Mouse (Mus musculus): ENCODE results near the gene Pgap1. TPM values are rescaled to one million over a fixed set of nuclear protein-coding genes. Genes with fewer than 3 reads are reported as not detected.
A peak's percentile ranks its signal among the peaks of the same experiment; 100 is the strongest.

The Pgap1 gene
- total and polyA plus RNA-seq, 3 experiments, result 0.17 to 5.7 (median 3.0) TPM

DNA sequence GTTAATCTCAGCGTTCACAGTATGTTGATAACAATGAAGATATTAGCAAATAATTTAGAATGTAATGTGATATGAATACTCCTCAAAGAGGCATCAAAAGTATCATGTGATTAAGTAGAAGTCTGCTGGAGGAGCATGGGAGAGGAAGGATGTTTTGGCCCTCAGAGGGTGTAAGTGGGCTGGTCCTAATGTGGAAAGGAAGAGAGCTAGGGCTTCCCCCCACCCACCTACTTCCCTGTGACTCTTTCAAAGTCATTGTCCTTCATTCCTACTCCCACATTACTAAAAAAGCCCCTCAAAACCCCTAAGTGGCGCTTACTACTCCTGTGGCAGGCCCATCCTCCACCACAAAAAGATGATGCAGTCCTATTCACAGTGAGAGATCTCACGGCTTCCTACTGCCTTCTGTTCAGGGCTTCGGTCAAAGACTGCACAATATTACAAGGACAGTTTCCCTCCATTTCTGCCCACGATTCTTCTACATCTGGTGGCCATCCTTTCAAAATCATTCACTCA, 37.4 kb downstream of the Pgap1 start:
- DNase-seq, result no peak

DNA sequence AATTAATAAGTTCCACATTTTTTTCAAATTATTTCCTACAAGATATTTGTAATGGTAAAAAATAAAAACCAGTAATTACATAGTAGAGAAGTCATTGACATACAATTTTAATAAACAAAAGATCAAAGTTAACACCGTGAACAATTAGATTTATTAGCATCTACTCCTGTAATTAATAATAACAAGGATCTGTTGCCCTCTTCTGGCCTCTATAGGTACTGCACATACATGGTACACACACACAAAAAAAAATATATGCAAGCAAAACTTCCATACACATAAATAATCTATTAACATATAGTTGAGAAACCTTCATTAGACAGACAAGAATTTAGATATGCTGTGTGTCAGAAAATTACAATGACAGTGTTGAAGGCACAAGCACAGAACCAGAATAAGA, 43.6 kb downstream of the Pgap1 start:
- no peak for DNase-seq

DNA sequence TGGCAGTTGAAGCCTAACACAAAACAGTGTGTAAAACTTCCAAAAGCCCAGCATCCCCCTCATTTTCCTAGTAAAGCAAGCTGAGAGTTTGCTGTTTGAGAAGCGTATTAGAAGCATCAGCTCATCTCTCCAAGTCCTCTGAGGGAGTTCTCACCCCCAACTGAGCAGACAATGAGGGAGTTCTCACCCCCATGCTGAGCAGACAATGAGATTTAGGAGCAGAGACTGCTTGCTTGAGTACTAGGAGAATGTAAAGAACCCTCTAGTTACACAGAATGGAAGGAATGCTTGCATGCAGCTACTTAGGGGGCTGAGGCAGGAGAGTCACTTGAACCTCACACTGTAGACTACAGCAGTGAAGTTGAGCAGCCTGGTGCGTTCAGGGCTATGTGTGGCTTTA, 59.0 kb downstream of the Pgap1 start:
- DNase-seq, result no peak

DNA sequence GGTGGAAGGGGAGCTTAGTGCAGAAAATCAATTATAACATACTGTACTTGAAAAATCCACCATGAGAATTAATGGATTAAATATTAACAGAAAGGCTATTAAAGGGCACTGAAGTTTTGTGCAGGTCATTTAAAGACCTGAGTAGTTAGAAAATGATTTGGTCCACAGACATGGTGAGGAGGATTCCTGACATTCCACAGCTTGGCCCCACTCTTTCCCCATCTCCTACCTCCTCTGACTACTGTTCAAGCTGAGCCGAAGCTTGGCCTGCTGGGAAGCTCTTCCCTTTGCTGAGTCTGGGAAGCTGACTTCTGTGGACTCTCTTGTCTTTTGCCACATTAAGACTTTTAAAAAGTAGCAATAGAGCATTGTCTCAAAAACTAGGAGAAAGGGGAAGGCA, 61.2 kb downstream of the Pgap1 start:
- DNase-seq, result no peak

DNA sequence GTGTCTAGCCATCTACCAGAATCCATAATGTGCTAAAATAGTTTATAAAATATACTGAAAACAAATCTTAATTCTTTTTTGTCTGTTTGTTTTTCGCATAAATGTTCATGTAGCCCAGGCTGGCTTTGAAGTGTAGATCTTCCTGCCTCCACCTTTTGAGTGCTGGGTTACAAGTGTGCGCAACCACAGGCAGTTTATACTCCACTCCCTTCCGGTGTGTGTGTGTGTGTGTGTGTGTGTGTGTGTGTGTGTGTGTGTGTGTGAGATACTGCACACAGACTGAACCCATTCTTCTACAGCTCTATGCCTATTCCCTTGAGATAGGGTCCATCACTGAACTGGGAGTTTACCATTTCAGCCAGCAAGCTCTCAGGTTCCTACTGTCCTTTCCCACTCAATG, 64.0 kb downstream of the Pgap1 start:
- DNase-seq, result no peak

DNA sequence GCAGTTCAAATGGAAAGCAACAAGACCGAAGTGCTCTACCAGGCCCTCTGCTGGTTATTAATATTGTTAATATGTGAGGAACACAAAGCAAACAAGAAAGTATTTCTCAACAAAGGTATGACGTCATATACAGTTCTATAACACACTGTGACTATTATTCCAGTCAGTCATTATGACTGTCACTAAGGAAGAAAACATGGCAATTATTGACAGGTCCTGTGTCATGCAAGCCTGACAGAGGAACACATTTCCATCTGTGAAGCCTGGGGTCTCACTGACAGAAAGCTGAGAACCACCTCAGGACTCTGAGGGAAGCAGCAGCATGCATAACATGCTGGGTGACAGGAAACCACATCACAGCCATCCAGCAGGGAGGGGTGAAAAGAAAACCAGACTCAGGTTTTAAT, 65.0 kb downstream of the Pgap1 start:
- DNase-seq, result no peak

DNA sequence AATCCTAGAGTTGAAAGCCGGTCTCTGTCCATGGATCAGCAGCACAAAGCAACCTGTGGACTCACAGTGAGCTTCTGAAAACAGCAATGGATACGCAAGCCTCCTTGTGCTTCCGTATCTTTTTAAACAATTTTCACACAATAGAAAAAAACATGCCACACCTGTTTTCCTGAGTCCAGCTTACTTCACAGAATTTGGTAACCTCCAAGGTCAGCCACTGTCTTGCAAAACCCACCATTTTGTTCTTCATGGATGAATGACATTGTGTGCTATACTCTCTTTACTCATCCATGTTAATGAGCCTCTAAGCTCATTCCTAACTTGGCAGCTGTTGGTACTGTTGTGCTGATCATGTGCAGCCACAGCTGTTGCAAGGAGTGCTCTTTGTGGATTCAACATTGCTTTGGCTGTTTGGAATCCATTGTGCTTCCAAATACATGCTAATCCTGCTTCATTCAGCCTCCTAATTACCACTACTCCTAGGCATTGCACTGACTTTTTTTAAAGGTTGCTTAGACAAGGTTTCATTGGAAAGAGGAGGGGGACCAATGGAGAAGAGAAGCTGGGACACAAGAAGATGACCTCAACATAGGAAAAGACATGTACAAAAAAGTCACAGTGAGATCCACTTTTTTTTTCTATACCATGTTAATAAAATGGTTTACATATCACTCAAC, 72.6 kb downstream of the Pgap1 start:
- DNase-seq, result no peak

DNA sequence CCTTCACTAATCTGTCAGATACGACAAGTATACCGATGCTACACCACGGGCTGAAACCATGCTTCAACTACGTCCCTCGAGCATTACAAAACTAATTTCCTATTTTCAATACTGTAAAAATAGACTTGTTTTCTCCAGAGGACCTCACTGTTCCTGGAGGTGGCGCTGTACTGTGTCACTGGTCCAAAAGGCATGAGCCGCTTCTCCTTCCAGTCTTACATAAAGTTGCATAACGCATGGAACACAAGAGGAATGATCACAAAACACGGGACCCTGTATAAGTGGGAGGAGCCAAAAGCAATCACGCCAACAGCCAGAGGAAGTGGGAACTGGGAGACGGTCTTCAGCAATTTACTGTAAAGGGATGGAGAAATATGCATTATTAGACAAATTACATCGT, 77.0 kb downstream of the Pgap1 start:
- no peak for DNase-seq

DNA sequence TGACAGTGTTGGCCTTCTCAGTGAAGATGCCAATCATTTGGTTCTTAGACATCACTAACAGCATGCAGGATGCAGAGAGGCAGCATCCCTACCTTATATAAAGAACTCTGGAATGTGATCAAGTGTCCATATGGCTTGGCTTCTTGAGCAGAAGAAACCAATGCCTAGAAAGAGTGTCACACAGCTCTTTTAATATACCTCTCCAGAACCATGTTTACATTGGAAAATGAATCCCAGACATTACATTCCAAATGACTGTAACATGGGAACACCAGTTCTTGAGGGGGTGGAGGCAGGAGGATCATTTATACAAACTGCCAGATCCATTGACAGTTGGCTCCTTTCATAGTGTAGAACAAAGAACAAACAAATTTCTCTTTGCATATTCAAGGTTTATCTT, 88.8 kb downstream of the Pgap1 start:
- no peak for DNase-seq

DNA sequence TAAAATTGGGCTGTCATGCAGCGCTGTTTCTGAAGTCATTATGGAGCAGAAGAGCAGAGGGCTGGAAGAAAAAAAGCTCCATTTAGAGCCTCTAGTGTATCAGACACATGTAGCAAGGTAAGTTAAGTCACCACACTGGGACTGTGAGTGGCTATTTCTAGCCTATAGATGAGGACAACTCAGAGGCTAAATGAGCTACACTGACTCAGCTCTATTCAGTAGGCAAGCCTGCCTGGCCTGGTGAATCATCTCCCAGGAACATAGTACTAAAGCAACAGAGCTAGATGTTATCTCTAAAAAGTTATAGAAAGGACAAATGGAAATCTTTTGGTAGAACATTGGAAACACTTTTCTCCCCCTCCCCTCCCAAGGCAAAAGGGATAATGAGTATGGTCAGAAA, 90.1 kb downstream of the Pgap1 start:
- DNase-seq, result no peak

DNA sequence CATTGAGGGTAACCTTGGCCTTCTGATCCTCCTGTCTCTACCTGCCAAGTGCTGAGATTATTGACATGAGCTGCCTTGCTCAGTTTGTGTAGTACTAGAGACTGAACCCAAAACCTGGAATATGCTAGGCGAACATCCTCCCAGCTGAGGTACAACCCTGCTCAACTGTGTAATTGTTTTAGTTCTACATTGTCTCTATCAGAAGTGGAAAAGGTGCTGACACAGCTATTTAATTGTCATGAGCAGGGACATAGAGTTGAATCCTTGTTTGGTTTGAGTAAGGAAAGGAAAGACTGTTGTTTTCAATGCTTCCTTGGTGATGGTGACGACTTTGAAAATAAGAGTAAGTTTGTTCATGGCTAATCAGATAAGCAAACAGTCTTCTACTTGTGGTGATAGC, 105.4 kb downstream of the Pgap1 start:
- DNase-seq, result no peak

DNA sequence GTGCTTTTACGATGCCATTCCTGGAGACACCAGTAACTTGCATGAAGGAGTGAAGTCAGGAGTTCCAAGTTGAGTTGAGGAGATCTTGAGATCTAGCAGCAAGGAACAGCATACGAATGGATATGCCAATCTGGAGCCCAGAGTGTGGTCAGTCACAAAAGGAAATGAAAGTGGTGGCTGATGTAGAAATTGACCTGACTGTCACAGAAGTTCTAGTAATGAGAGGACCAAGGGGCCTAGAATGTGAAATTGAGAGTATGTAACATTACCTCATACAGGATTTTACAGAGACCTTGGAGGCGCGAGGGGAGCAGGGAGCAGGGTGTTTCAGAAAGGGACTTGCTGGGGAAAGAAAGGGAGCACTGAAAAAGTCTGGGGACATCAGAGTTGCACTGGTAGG, 108.7 kb downstream of the Pgap1 start:
- DNase-seq, result no peak

DNA sequence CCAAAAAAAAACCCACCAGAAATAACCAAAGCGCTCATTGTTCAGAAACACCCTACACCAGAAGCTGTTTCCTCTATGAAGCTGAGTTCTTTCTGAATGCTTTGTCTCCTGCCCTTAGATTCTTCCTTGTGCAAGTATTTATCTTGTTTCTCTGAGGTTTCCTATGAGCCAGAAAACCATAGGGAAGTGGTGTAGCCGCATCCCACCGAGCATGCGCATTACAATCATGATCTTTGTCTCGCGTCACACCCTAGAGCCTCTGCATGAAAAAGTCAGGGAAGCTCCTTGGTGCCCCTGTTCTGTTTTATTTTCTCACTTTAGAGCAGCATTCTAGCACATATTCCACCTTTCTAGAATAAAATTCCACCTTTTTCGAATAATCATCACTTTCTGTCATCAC, 113.8 kb downstream of the Pgap1 start:
- DNase-seq, result no peak

DNA sequence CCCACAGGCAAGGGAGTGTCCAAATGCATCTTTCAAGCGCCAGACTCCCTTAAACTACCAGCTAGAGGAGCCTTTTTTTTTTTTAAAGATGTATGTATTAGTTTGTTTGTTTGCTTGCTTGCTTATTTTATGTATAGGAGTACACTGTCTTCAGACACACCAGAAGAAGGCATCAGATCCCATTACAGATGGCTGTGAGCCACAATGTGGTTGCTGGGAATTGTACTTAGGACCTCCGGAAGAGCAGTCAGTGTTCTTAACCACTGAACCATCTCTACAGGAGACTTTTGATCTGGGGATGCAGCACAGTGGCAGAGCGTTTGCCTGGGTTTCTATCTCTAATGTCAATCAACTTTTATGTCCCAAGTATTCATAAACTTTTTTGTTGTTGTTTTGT, 118.4 kb downstream of the Pgap1 start:
- DNase-seq, result no peak

DNA sequence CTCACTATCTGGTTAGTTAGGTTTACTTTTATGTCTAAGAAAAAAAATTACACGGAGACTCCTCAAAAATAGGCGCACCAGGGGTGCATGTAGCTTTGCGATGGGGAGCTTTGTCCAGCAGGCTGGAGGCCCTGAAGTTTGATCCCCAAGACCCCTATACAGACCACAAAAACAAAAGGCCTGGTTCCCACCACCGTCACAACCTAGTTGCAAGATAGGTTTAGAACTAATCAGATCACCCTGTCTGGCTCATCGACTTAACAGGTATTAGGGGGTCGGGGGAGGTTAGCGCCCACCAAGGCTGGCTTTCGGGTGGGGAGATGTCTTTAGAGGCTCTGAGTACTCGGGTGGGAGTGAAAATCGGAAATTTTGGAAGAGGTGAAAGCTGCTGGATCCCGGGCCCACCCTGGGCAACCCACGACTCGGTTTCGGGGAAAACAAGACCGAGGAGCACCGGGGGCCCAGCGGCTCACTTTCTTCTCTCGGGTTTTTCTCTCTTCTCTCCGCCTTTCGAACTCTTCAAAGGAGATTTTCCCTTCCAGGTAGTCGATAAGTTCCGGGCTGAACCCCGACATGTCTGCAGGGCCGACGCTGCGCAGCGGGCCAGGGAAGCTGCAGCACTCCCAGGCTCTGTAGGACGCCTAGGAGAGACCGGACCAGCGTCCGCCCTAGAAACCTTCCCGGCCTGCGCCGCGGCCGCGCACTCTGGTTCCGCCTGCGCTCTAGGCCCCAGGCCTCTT, 119.0 kb downstream of the Pgap1 start, which contains the start of gene Gtf3c3:
Gtf3c3 (minus strand) TSS at position 632 of the 740 bp plus-strand sequence.
- peak; percentile 84 for DNase-seq

Other genes starting within 250 kb of the Pgap1 start
- gene Gtf3c3, start 118.7 kb downstream of the Pgap1 start, total RNA-seq (2021), result 10 to 100 TPM; 17.9 to 20.4 TPM
- gene Gtf3c3, start 118.7 kb downstream of the Pgap1 start, polyA plus RNA-seq (2012; rRNA removed), result 1.6 TPM in 2 replicates

All from adrenal gland, adult 2 months (tissue).